Mouse (Mus musculus) liver, embryonic 16.5 days (tissue): ENCODE data around the gene Ppp1r21. TPM values are rescaled to one million over a fixed set of nuclear protein-coding genes. Genes with fewer than 3 reads are reported as not detected.

Source experiments
- ATAC-seq: fragments of 200-750 bp; cut with Nextera tagmentation; 2 replicates; pipeline ENCODE4 v1.8.0; 2017; ENCODE audit warnings: low read depth, mild to moderate bottlenecking, moderate number of reproducible peaks, moderate library complexity
- H3K27ac ChIP-seq: fragments of 300-500 bp; sonication (generic); 2 replicates; pipeline ENCODE4 v1.5.1; 2014; ENCODE audit warnings: mild to moderate bottlenecking, low read length
- H3K27me3 ChIP-seq: fragments of 300-500 bp; sonication (generic); 2 replicates; pipeline ENCODE4 v1.6.1; 2014; ENCODE audit warnings: low read depth, low read length, mixed read lengths; ENCODE audit not compliant: control insufficient read depth, insufficient read depth
- H3K36me3 ChIP-seq: fragments of 300-500 bp; sonication (generic); 2 replicates; pipeline ENCODE4 v1.6.1; 2014; ENCODE audit warnings: mild to moderate bottlenecking; ENCODE audit not compliant: control insufficient read depth, insufficient read depth
- H3K4me1 ChIP-seq: fragments of 300-500 bp; sonication (generic); 2 replicates; pipeline ENCODE4 v1.6.1; 2014; ENCODE audit warnings: low read depth, low read length, mixed read lengths; ENCODE audit not compliant: control insufficient read depth
- H3K4me2 ChIP-seq: fragments of 300-500 bp; sonication (generic); 2 replicates; pipeline ENCODE4 v1.6.1; 2014; ENCODE audit warnings: low read depth, low read length, mixed read lengths
- H3K4me3 ChIP-seq: fragments of 300-500 bp; sonication (generic); 2 replicates; pipeline ENCODE4 v1.5.1; 2014; ENCODE audit warnings: low read depth, mild to moderate bottlenecking, low read length
- H3K9ac ChIP-seq: fragments of 300-500 bp; sonication (generic); 2 replicates; pipeline ENCODE4 v1.6.1; 2014; ENCODE audit warnings: low read depth, low read length
- H3K9me3 ChIP-seq: fragments of 300-500 bp; sonication (generic); replicated peaks from 2 replicates; pipeline ENCODE4 v1.6.1; 2016; ENCODE audit warnings: low read length; ENCODE audit not compliant: control insufficient read depth
- WGBS: fragments of 180-500 bp; shearing (Covaris S2); extraction: QIAGEN DNeasy Blood & Tissue Kit; methylation state at CpG from one replicate; pipeline ENCODE4 v1.1.7; 2014; ENCODE audit not compliant: insufficient replicate concordance; 5-methylcytosine and 5-hydroxymethylcytosine counted together
- polyA plus RNA-seq: library from polyadenylated mRNA; unstranded; fragments of >200 nt; fragmentation: Nextera tagmentation; extraction: Ambion mirVana; gene quantifications from 2 replicates; pipeline ENCODE4 v1.2.1, GENCODE M21; 2015

Gene Ppp1r21
- polyA plus RNA-seq, 1 experiment from 2014 or later = 10.6 TPM

DNA sequence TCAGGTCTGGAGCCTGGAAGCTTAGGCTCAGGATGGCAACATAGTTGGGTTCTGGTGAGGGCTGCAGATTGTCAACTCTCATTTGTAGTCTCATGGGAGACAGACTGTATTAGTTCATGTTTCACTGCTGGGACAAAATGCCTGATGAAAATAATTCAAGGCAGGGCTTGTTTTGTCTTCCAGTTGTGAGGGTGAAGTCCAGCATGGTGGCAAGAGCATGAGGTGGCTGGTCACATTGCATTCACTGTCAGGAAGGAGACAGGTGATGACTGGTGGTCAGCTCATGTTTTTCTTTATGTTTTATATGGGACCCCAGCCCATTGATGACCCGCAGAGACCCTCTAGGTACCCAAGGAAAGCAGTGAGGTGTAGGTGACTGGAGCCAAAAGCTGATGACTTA, 92.8 kb downstream of the Ppp1r21 start:
- WGBS = 62% methylated on average over 1 of the region's 1 CpGs
- Histone ChIP-seq H3K4me1 (no peaks in the 10 kb centered on the region), H3K9me3 (no peaks in the 10 kb centered on the region), H3K27ac (no peak overlapping the region), H3K4me3 (no peak overlapping the region), H3K27me3 (no peaks in the 10 kb centered on the region), H3K9ac (no peak overlapping the region), H3K36me3 (no peaks in the 10 kb centered on the region), H3K4me2 (no peak overlapping the region)
- no peak for ATAC-seq

DNA sequence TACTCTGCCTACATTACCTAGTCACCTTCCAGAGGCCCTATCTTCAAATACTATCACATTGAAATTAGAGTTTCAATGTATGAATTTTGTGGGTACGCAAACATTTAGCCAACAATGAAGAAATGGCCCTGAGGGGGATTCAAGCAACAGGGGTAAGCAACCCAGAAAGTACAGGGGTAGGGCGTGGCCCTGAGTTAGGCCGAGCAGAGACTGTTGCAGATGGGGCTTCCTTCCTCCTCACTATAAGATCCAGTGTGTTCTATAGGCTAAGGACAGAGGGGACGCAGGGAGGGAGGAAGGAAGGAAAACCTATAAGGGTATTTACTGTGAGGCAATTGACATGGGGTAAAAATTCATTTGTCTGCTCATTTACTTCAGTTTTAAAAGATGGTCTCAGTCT, 94.5 kb downstream of the Ppp1r21 start:
- Histone ChIP-seq H3K4me1 (no peaks in the 10 kb centered on the region), H3K36me3 (no peaks in the 10 kb centered on the region), H3K27ac (no peak overlapping the region), H3K9me3 (no peaks in the 10 kb centered on the region), H3K27me3 (no peaks in the 10 kb centered on the region), H3K4me2 (no peak overlapping the region), H3K9ac (no peak overlapping the region), H3K4me3 (no peak overlapping the region)
- ATAC-seq = no peak
- WGBS = 50% methylated on average over 4 of the region's 4 CpGs

DNA sequence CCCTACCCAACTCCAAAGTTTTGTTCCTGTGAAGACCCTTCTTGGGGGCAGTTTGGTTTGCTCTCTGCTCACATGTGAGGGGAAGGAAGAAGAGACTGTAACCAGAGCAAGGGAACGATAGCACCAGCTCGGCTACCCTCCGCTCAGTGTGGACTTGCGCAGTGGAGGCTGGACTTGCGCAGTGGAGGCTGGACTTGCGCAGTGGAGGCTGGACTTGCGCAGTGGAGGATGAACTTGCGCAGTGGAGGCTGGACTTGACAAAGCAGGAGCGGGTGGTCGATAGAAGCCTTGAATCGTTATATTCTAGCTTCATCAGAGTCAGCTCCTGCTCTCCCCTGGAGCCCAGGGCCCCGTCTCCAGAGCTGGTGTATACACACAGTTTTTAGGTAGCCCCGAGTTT, 95.4 kb downstream of the Ppp1r21 start:
- H3K9me3 ChIP-seq = no peaks in the 10 kb centered on the region
- 83% methylated on average over 13 of the region's 13 CpGs for WGBS
- no peak for ATAC-seq
- no peak overlapping the region for H3K27ac ChIP-seq
- no peak overlapping the region for H3K4me2 ChIP-seq
- no peak overlapping the region for H3K9ac ChIP-seq
- no peak overlapping the region for H3K4me3 ChIP-seq
- H3K27me3 ChIP-seq = no peaks in the 10 kb centered on the region
- H3K4me1 ChIP-seq = no peaks in the 10 kb centered on the region
- no peaks in the 10 kb centered on the region for H3K36me3 ChIP-seq

DNA sequence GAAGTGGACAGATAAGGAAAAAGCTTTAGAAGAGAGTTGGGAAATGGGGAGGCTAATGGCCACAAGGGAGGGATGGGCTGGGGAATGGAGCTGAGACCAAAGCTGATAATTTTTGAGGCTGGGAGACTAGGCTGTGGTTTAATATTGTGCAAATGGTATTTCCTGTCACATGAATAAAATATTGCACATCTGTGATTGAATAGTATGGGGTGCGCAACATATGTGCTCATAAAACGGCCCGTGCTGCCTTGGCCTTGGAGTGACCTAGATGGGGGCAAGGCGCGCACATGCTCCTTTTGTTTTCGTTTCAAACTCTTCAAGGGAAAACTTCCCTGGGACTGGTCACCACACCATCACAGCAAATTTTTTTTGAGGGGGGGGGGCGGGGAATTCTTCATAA, 96.0 kb downstream of the Ppp1r21 start:
- ATAC-seq = no peak
- H3K27me3 ChIP-seq = no peaks in the 10 kb centered on the region
- H3K27ac ChIP-seq = no peak overlapping the region
- 65% methylated on average over 7 of the region's 7 CpGs for WGBS
- H3K4me2 ChIP-seq = no peak overlapping the region
- H3K9ac ChIP-seq = no peak overlapping the region
- H3K36me3 ChIP-seq = no peaks in the 10 kb centered on the region
- no peaks in the 10 kb centered on the region for H3K9me3 ChIP-seq
- no peak overlapping the region for H3K4me3 ChIP-seq
- H3K4me1 ChIP-seq = no peaks in the 10 kb centered on the region

DNA sequence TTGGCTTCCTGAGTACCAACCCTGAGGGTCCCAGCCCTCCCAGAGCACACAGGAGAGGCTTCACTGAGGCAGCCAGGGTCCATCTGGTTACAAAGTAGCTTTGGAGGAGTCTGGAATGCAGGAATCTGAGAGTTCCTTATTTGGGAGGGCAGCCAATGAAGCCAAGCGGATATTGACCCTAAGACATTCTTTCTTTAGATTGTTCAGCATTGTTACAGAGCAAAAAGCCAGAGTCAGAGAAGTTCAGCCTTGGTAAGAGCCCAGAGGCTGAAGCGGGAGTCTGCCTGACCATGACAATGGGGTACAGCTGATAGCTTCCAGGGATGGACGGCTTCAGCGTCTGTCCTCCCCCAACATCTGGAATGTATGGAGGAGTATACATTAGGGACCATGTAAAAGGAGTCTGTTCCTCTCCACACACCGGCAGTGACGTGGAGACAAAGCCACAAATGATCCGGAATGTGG, 96.5 kb downstream of the Ppp1r21 start:
- Histone ChIP-seq H3K4me3 (no peak overlapping the region), H3K4me1 (no peaks in the 10 kb centered on the region), H3K4me2 (no peak overlapping the region), H3K9ac (no peak overlapping the region), H3K27ac (peak overlapping the region; percentile 42; the same call in 1 of the 2 replicates), H3K9me3 (no peaks in the 10 kb centered on the region), H3K27me3 (no peaks in the 10 kb centered on the region), H3K36me3 (no peaks in the 10 kb centered on the region)
- peak; percentile 14; the same call in 1 of the 2 replicates for ATAC-seq
- 59% methylated on average over 7 of the region's 7 CpGs for WGBS

DNA sequence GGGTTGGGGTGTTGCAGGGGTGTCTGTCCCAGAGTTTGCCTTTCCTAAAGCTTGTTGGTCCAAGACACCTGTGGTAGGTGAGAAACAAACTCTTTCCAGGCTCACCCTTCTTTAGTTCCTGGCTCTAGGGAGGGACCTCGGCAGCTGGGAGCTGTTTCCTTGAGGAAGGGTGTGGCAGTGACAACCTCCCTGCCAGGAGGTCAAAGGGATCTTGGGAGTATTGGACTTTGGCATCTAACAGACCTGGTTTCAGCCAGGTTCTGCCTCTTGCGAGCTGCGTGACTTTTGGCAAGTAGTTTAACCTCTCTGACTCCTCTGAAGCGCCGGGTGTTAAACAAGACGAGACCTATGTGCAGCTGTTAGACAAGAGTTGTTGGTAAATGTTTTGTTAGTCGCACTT, 97.2 kb downstream of the Ppp1r21 start:
- no peak overlapping the region for H3K9ac ChIP-seq

DNA sequence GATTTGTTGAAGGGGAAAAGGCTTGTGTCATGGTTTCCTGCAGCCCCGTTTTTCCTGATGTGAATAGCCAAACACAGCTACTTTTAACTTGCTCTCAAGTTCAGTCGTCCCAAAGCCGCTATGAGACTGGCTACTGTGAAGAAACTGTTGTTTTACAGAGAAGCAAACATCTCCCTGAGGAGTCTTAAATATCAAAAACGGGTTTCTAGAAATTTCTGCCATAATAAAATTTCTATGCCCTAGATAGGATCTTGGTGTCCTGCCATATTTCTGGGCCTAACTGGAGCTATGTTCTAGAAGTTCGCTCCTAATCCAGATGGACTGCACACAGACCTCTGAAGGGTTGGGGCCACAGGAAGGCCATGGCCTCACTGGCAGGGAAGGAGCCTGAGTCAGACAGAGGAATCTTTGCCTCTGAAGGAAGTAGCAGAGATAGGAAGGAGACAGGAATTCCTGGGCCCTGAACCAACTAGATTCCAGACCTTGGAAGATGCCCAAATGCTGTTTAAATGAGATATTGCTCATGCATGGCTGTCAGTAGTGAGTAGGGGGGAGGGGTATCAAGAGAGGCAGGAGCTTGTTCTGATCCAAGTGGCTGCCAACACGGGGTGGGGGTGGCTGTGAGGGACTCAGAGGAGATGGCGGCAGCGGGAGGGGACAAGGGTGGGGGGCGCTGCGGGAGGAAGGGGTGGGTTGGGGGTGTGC, 98.9 kb downstream of the Ppp1r21 start:
- Histone ChIP-seq H3K36me3 (no peaks in the 10 kb centered on the region), H3K4me3 (no peak overlapping the region), H3K27me3 (no peaks in the 10 kb centered on the region), H3K9me3 (no peaks in the 10 kb centered on the region), H3K4me1 (no peaks in the 10 kb centered on the region), H3K4me2 (no peak overlapping the region), H3K27ac (no peak overlapping the region), H3K9ac (no peak overlapping the region)
- 33% methylated on average over 9 of the region's 10 CpGs for WGBS
- peak; percentile 63 for ATAC-seq

More for the DNA sequence above, 97.2 kb downstream of the Ppp1r21 start:
- Histone ChIP-seq H3K4me2 (no peak overlapping the region), H3K4me3 (no peak overlapping the region), H3K9me3 (no peaks in the 10 kb centered on the region), H3K27ac (peak overlapping the region; percentile 42; the same call in 1 of the 2 replicates), H3K36me3 (no peaks in the 10 kb centered on the region), H3K4me1 (no peaks in the 10 kb centered on the region), H3K27me3 (no peaks in the 10 kb centered on the region)
- no peak for ATAC-seq
- 58% methylated on average over 7 of the region's 7 CpGs for WGBS

DNA sequence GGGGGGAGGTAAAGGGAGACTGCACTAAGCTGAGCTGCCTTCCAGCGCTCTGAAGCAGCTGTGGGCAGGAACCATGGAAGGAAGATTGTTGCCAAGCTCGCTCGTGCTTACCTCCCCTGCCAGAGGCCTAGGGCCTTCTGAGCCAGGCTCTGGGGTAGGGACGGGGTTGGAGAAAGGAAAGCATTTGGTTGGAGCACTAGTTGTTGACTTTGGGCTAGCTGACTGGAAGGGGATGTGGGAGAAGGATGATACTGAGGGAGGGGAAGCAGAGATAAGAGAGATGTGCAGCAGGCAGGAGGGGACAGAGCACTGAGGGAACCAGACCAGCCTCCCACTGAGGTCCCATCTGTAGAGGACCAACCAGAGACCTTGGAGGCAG, 99.5 kb downstream of the Ppp1r21 start:
- 49% methylated on average over 4 of the region's 4 CpGs for WGBS
- no peaks in the 10 kb centered on the region for H3K36me3 ChIP-seq
- no peak overlapping the region for H3K4me3 ChIP-seq
- no peak overlapping the region for H3K9ac ChIP-seq
- 0 out of 2 replicates have a peak overlapping the region, but pooled peaks have one; percentile 3 for H3K4me2 ChIP-seq
- H3K9me3 ChIP-seq = no peaks in the 10 kb centered on the region
- H3K27ac ChIP-seq = no peak overlapping the region
- no peaks in the 10 kb centered on the region for H3K27me3 ChIP-seq
- H3K4me1 ChIP-seq = no peaks in the 10 kb centered on the region
- peak; percentile 17; the same call in 1 of the 2 replicates for ATAC-seq

DNA sequence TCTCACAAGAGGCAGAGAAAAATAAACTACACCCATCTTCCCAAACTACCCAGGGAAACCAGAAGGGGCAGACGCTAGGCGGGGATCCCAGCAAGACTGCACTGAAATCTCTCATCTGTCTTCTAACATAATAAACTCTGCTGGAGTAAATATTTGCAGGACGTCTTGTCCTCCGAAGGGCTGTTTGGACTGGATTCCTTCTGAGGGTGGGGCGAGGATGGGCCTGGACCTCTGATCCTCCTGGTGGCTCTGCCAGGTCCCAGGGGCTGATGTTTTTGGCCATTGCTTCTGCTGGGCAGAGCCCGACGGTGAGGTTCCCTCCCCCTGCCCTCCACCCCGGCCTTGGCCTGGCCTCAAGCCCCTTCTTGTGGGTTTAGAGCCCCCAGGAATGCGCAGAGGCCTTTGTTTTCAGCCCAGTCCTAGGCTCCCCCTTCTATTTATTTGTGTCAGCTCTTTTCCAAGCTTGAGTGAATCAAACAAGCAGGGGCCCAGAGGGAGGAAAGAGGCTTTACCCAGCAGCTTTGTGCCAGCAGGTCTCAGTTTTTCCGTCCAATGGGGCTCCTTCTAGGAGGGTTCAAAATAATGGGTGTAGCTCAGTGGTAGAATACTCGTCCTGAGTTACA, 100.1 kb downstream of the Ppp1r21 start:
- H3K9me3 ChIP-seq = no peaks in the 10 kb centered on the region
- H3K27ac ChIP-seq = no peak overlapping the region
- ATAC-seq = no peak
- 47% methylated on average over 11 of the region's 11 CpGs for WGBS
- no peaks in the 10 kb centered on the region for H3K36me3 ChIP-seq
- no peak overlapping the region for H3K4me3 ChIP-seq
- no peaks in the 10 kb centered on the region for H3K27me3 ChIP-seq
- no peaks in the 10 kb centered on the region for H3K4me1 ChIP-seq
- no peak overlapping the region for H3K4me2 ChIP-seq
- H3K9ac ChIP-seq = no peak overlapping the region
